Mouse (Mus musculus): ENCODE data around the gene Vrtn. TPM values are rescaled to one million over a fixed set of nuclear protein-coding genes. Genes with fewer than 3 reads are reported as not detected.
A peak's percentile ranks its signal among the peaks of the same experiment; 100 is the strongest.

Vrtn gene
- polyA plus RNA-seq, 1 experiment, result not detected

DNA sequence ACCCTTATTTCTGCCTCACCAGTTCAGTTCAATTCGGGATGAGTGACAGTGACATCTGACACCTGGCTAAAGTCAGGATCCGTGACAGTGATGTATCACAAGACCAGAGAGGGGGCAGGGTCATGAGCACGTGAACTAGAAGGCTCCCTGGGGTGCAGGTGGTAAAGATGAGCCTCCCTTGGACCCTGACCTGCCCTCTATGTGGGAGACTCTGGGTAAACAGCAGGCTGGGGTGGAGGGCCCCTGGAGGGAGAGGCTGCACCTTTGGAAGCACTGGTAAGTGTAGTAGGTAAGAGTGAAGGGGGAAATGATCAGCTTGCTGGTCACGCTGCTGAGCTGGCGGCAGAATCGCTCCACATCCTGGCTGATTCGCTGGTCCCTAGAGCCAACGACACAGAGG, 28.3 kb upstream of the Vrtn start:
- H3K4me3 ChIP-seq, result no peak overlapping the region
- H3K79me2 ChIP-seq (ENCODE audit: control insufficient read depth, insufficient read depth), result peaks cover 12% of the 10 kb centered on the region
- no peak overlapping the region for H3K4me2 ChIP-seq (ENCODE audit: low read depth)
- H3K27me3 ChIP-seq (ENCODE audit: control insufficient read depth, insufficient read depth, insufficient read length), result no peaks in the 10 kb centered on the region
- TF ChIP-seq TCF12 (IDR thresholded peaks at IDR 0.05; ENCODE audit: insufficient read depth, poor library complexity, severe bottlenecking) (no peak), USF1 (IDR thresholded peaks at IDR 0.05; ENCODE audit: low read depth) (no peak)
- H3K36me3 ChIP-seq (ENCODE audit: control insufficient read depth, insufficient read depth), result peaks cover 12% of the 10 kb centered on the region
- H3ac ChIP-seq (ENCODE audit: control insufficient read depth, insufficient read length), result no peak overlapping the region

DNA sequence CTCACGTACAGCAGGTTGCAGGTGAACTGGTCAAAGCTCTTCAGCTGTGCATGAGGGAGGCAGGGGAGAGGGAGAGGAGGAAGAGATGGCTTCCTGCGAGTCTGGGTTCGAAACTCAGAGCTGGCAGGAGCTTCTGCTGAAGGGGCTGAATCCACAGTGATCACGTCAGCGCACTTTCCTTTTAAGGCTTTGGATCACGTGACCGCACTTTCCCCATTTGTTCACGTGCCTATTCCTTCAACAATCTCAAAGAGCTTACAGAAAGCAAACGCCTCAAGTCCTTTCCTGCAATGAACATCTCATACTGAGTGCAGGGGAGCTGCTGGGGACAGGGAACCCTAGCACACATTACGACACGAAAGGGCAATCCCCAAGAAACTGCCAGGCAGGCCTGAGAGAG, 26.8 kb upstream of the Vrtn start:
- no peak for TF ChIP-seq SRF (IDR thresholded peaks at IDR 0.05; ENCODE audit: control insufficient read depth, insufficient read length, low read depth)
- peak; percentile 32 for TF ChIP-seq USF1 (IDR thresholded peaks at IDR 0.05; ENCODE audit: low read depth)
- H3K79me2 ChIP-seq (ENCODE audit: control insufficient read depth, insufficient read depth), result peaks cover 12% of the 10 kb centered on the region
- peak overlapping the region; percentile 90 for H3K4me2 ChIP-seq (ENCODE audit: low read depth)
- no peaks in the 10 kb centered on the region for H3K27me3 ChIP-seq (ENCODE audit: control insufficient read depth, insufficient read depth, insufficient read length)
- H3K4me3 ChIP-seq, result no peak overlapping the region
- peaks cover 8% of the 10 kb centered on the region for H3K36me3 ChIP-seq (ENCODE audit: control insufficient read depth, insufficient read depth)
- no peak overlapping the region for H3ac ChIP-seq (ENCODE audit: control insufficient read depth, insufficient read length)

GRCm38 (mm10) chr12:84614524-84614923, 26.3 kb upstream of the Vrtn start:
- Histone ChIP-seq H3ac (ENCODE audit: control insufficient read depth, insufficient read length) (no peak overlapping the region), H3K79me2 (ENCODE audit: control insufficient read depth, insufficient read depth) (peaks cover 12% of the 10 kb centered on the region), H3K4me2 (ENCODE audit: low read depth) (peak overlapping the region; percentile 90), H3K36me3 (ENCODE audit: control insufficient read depth, insufficient read depth) (peaks cover 8% of the 10 kb centered on the region), H3K4me3 (no peak overlapping the region), H3K27me3 (ENCODE audit: control insufficient read depth, insufficient read depth, insufficient read length) (no peaks in the 10 kb centered on the region)
- TF ChIP-seq REST (IDR thresholded peaks at IDR 0.05; ENCODE audit: insufficient read depth, insufficient read length) (no peak), TCF12 (IDR thresholded peaks at IDR 0.05; ENCODE audit: insufficient read depth, poor library complexity, severe bottlenecking) (no peak), USF1 (IDR thresholded peaks at IDR 0.05; ENCODE audit: low read depth) (no peak), SRF (IDR thresholded peaks at IDR 0.05; ENCODE audit: control insufficient read depth, insufficient read length, low read depth) (no peak), MAX (IDR thresholded peaks at IDR 0.05; ENCODE audit: low read depth) (no peak), CEBPB (IDR thresholded peaks at IDR 0.05; ENCODE audit: insufficient read depth, poor library complexity, severe bottlenecking) (no peak), TCF3 (IDR thresholded peaks at IDR 0.05; ENCODE audit: insufficient read length, low read depth) (no peak), E2F4 (IDR thresholded peaks at IDR 0.05; ENCODE audit: insufficient read depth) (no peak), POLR2AphosphoS2 (IDR thresholded peaks at IDR 0.05; ENCODE audit: insufficient read length, low read depth) (no peak), MYOG (IDR thresholded peaks at IDR 0.05; ENCODE audit: control insufficient read depth in 1 of 3, insufficient read depth in 1 of 3, insufficient read length in 2 of 3, low read depth in 2 of 3) (peak in 1 of 3 experiments; percentile 38), POLR2A (IDR thresholded peaks at IDR 0.05; ENCODE audit: insufficient read length, low read depth) (peak; percentile 37), MYOD1 (IDR thresholded peaks at IDR 0.05; ENCODE audit: control insufficient read depth in 1 of 3, insufficient read length in 2 of 3, low read depth in 2 of 3) (peak in 1 of 3 experiments; percentile 51)

DNA sequence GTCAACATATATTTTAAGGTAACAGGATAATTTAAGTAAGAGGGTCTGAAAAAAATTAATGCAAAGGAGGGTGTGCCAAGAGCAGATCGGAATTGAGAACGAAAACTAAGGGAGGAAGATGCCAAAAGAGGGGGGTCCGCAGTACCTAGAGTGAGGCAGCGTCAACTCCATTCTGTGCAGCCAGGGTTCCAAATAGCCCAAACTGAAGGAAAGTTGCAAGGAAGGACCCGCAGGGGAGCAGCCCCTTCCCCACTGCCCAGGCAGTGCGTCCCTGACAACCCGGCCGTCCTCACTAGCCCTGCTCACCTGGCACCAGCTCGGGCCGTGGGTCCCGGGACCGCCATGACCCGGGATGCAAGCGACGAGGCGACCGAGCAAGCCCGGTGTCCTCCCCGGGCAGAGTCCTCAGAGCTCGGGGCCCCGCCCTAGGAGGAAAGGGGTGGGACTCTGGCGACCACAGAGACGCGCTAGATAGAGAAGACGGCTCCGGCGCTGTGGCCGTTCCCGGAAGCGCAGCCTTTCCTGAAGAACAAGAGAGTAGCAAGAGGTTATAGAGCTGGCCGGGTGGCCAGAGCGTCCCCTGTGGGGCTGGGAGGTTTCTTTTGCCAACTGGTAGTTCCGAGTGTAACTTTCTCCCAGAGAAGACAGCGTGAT, 23.7 kb upstream of the Vrtn start, which contains the start of gene Abcd4:
Gene Abcd4, minus strand, starts transcription at position 437 of the 654 bp plus-strand sequence.
- Histone ChIP-seq H3K79me2 (ENCODE audit: control insufficient read depth, insufficient read depth) (peaks cover 12% of the 10 kb centered on the region), H3K4me2 (ENCODE audit: low read depth) (peak within 1 kb of the TSS; percentile 84), H3K27me3 (ENCODE audit: control insufficient read depth, insufficient read depth, insufficient read length) (no peaks in the 10 kb centered on the region), H3K36me3 (ENCODE audit: control insufficient read depth, insufficient read depth) (peaks cover 8% of the 10 kb centered on the region), H3K4me3 (peak within 1 kb of the TSS; percentile 43), H3ac (ENCODE audit: control insufficient read depth, insufficient read length) (peak within 1 kb of the TSS; percentile 26)
- peak; percentile 98 for TF ChIP-seq POLR2A (IDR thresholded peaks at IDR 0.05; ENCODE audit: insufficient read length, low read depth)
- TF ChIP-seq SRF (IDR thresholded peaks at IDR 0.05; ENCODE audit: control insufficient read depth, insufficient read length, low read depth), result peak; percentile 31
- TF ChIP-seq POLR2AphosphoS2 (IDR thresholded peaks at IDR 0.05; ENCODE audit: insufficient read length, low read depth), result peak; percentile 81
- TF ChIP-seq REST (IDR thresholded peaks at IDR 0.05; ENCODE audit: insufficient read depth, insufficient read length), result no peak
- TF ChIP-seq E2F4 (IDR thresholded peaks at IDR 0.05; ENCODE audit: insufficient read depth), result no peak
- peak in 1 of 3 experiments; percentile 12 for TF ChIP-seq MYOG (IDR thresholded peaks at IDR 0.05; ENCODE audit: control insufficient read depth in 1 of 3, insufficient read depth in 1 of 3, insufficient read length in 2 of 3, low read depth in 2 of 3)
- no peak for TF ChIP-seq CEBPB (IDR thresholded peaks at IDR 0.05; ENCODE audit: insufficient read depth, poor library complexity, severe bottlenecking)
- TF ChIP-seq TCF3 (IDR thresholded peaks at IDR 0.05; ENCODE audit: insufficient read length, low read depth), result no peak
- no peak for TF ChIP-seq TCF12 (IDR thresholded peaks at IDR 0.05; ENCODE audit: insufficient read depth, poor library complexity, severe bottlenecking)
- TF ChIP-seq USF1 (IDR thresholded peaks at IDR 0.05; ENCODE audit: low read depth), result no peak
- TF ChIP-seq MAX (IDR thresholded peaks at IDR 0.05; ENCODE audit: low read depth), result no peak

DNA sequence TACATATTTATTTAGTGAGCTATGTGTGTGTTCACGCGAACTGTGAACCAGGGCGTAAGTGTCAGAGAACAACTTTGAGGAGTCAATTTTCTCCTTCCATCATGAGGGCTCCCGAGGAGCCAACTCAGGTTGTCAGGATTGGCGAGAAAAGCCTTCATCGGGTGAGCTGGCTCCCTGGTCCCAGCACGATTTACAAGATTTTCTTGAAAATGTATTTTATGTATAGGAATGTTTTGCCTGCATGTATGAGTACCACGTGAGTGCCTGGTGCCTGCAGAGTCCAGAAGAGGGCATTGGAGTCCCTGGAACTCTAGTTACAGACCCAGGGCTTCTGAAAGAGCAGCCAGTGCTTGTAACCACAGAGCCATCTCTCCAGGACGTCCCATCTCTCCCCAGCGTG, 23.2 kb upstream of the Vrtn start:
- H3K4me3 ChIP-seq, result peak overlapping the region; percentile 43
- no peaks in the 10 kb centered on the region for H3K27me3 ChIP-seq (ENCODE audit: control insufficient read depth, insufficient read depth, insufficient read length)
- H3K79me2 ChIP-seq (ENCODE audit: control insufficient read depth, insufficient read depth), result peaks cover 12% of the 10 kb centered on the region
- TF ChIP-seq POLR2A (IDR thresholded peaks at IDR 0.05; ENCODE audit: insufficient read length, low read depth) (no peak), MYOD1 (IDR thresholded peaks at IDR 0.05; ENCODE audit: control insufficient read depth in 1 of 3, insufficient read length in 2 of 3, low read depth in 2 of 3) (no peak), USF1 (IDR thresholded peaks at IDR 0.05; ENCODE audit: low read depth) (peak; percentile 34), REST (IDR thresholded peaks at IDR 0.05; ENCODE audit: insufficient read depth, insufficient read length) (no peak)
- peak overlapping the region; percentile 79 for H3K4me2 ChIP-seq (ENCODE audit: low read depth)
- peaks cover 8% of the 10 kb centered on the region for H3K36me3 ChIP-seq (ENCODE audit: control insufficient read depth, insufficient read depth)
- peak overlapping the region; percentile 26 for H3ac ChIP-seq (ENCODE audit: control insufficient read depth, insufficient read length)
